ENCODE assay signal across 10 mouse cellular contexts in the genomic region with DNA sequence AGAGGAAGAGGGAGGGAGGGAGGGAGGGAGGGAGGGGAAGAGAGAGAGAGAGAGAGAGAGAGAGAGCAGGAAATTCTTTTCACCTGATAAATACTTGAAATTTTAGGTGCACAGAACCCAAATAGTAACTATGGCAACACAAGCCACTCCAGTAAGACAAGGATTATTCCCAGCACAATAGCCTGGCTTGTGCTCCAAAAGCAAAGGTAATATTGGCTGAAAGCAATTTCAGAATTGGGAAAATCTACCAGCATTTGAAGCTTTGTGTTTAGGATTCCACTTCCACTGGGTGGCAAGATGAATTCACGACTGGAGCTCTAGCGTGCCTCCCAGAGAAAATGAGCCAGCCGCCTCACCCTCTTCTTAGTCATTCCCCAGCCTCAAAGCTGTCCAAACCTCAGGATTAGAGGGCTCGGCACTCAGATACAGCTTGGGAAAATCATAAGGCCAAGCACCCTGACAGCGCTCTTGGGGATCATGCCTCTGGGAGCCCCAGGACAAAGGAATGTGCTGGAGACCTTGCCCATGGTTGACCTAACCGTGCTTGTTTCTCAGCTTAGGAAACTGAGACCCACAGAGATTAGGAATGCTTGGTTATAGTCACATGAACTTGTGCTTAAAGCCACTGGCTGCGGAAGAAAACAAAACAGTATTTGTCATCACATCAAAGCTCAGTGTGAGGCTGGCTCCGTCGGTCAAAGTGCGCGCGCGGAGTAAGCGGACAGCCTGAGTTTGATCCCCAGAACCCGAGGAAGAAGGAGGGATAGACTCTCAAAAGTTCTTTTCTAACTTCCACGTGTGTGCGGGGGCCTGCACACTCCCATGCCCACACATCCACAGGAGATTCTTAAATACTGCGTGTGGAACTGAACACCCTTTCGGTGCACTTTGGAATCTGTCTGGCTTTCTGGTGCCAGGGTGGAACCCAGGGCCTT. TPM values are rescaled to one million over a fixed set of nuclear protein-coding genes. Genes with fewer than 3 reads are reported as not detected.
DNase-seq lines count a peak whose midpoint lies in the region; ATAC-seq and TF ChIP-seq lines count a peak whose summit lies in the region.
"Had no signal": no experiment of that assay in that cellular context is flagged by ENCODE, and none has a peak within 500 bp of the region (broad histone marks: within the 10 kb centered on the region; RNA-seq: fewer than 3 reads in every experiment).

No protein-coding gene starts in this region.

- 35% methylated on average over 19 of the region's 19 CpGs for WGBS in forebrain, embryonic 14.5 days
- WGBS in midbrain, embryonic 11.5 days, result 30% methylated on average over 19 of the region's 19 CpGs

- no peaks in the 10 kb centered on the region for H3K27me3 ChIP-seq in Patski
- no peaks in the 10 kb centered on the region for H3K27me3 ChIP-seq in forebrain, embryonic 14.5 days (replicated peaks; ENCODE audit: control insufficient read depth, insufficient read depth, low read length)
- H3K27me3 ChIP-seq in midbrain, embryonic 11.5 days (ENCODE audit: control insufficient read depth, insufficient read depth, low read length), result no peaks in the 10 kb centered on the region
- H3K27me3 ChIP-seq: heart, embryonic 15.5 days had no signal

- peak overlapping the region; percentile 34; the same call in 1 of the 2 replicates for H3K4me2 ChIP-seq in forebrain, embryonic 14.5 days (ENCODE audit: low read length)
- H3K4me2 ChIP-seq in midbrain, embryonic 11.5 days, result no peak overlapping the region; the same call in 1 of the 2 replicates
- H3K4me2 ChIP-seq: heart, embryonic 15.5 days had no signal

- peak overlapping the region; percentile 88 for H3K27ac ChIP-seq in forebrain, embryonic 14.5 days (ENCODE audit: low read depth, low read length)
- H3K27ac ChIP-seq in midbrain, embryonic 11.5 days (ENCODE audit: low read depth, low read length), result peak overlapping the region; percentile 94
- H3K27ac ChIP-seq: heart, embryonic 15.5 days had no signal

- H3K36me3 ChIP-seq in forebrain, embryonic 14.5 days (ENCODE audit: control insufficient read depth, insufficient read depth, low read length), result no peaks in the 10 kb centered on the region
- H3K36me3 ChIP-seq in midbrain, embryonic 11.5 days (ENCODE audit: control insufficient read depth, insufficient read depth, low read length), result no peaks in the 10 kb centered on the region
- H3K36me3 ChIP-seq: heart, embryonic 15.5 days had no signal

- POLR2A ChIA-PET in Patski (lab: Charles Lee), result interaction anchor here (1.3 kb wide), 1 partner anchor 15 kb away, joined by 6 read pairs; no protein-coding TSS in a partner anchor

- peaks cover 45% of the 10 kb centered on the region for H3K4me1 ChIP-seq in forebrain, embryonic 14.5 days (ENCODE audit: control insufficient read depth, insufficient read depth, low read length)
- peaks cover 52% of the 10 kb centered on the region for H3K4me1 ChIP-seq in midbrain, embryonic 11.5 days (ENCODE audit: control insufficient read depth, insufficient read depth, low read length)

- in situ Hi-C loops in Patski (cut with MboI; ENCODE audit: low pct_unique_long_range_greater_than_20kb), result no loop called here

- TF ChIP-seq CTCF in Patski (IDR thresholded peaks at IDR 0.05), result no peak

- CTCF ChIA-PET in Patski (lab: Charles Lee), result interaction anchor here (0.7 to 1.6 kb wide), 7 partner anchors 9 to 242 kb away, joined by 3 to 6 read pairs (median 3); a partner anchor contains a TSS

- no peak for DNase-seq in frontal cortex, postnatal 14 days (ENCODE audit: low spot score in 2 of 2)
- DNase-seq in Patski (ENCODE audit: low read depth, low spot score), result peak; percentile 62
- peak; percentile 64 for DNase-seq in forebrain, embryonic 14.5 days (ENCODE audit: low spot score)
- peak; percentile 93 for DNase-seq in midbrain, embryonic 11.5 days (ENCODE audit: low spot score, missing footprints)
- DNase-seq in adrenal gland, adult 8-10 months, result no peak
- no peak for DNase-seq in adrenal gland, postnatal 36 days
- DNase-seq in c-Kit-positive CD71-positive TER-119-positive erythroid progenitor cells, embryonic 14.5 days (ENCODE audit: low spot score), result no peak
- DNase-seq: right cerebral cortex, adult 18-20 months had no signal

- H3K9ac ChIP-seq in forebrain, embryonic 14.5 days (ENCODE audit: low read length), result peak overlapping the region; percentile 47
- peak overlapping the region; percentile 17; the same call in 1 of the 2 replicates for H3K9ac ChIP-seq in midbrain, embryonic 11.5 days (ENCODE audit: low read length)
- H3K9ac ChIP-seq: heart, embryonic 15.5 days had no signal

- no peak overlapping the region for H3K4me3 ChIP-seq in forebrain, embryonic 14.5 days (ENCODE audit: low read depth, low read length)
- no peak overlapping the region for H3K4me3 ChIP-seq in midbrain, embryonic 11.5 days (ENCODE audit: low read depth, low read length)
- H3K4me3 ChIP-seq: heart, embryonic 15.5 days had no signal

- ATAC-seq in frontal cortex, adult (ENCODE audit: low TSS enrichment), result peak; percentile 62
- ATAC-seq in Patski, result peak; percentile 16
- ATAC-seq in forebrain, embryonic 14.5 days, result no peak
- peak; percentile 22; the same call in 1 of the 2 replicates for ATAC-seq in midbrain, embryonic 11.5 days (ENCODE audit: low FRiP score)

- H3K9me3 ChIP-seq in forebrain, embryonic 14.5 days (replicated peaks; ENCODE audit: control insufficient read depth, low read length), result no peaks in the 10 kb centered on the region
- H3K9me3 ChIP-seq in midbrain, embryonic 11.5 days (ENCODE audit: control insufficient read depth, low read length), result no peaks in the 10 kb centered on the region
- H3K9me3 ChIP-seq: heart, embryonic 15.5 days had no signal

RNA-seq across cellular contexts. Expression of a gene that starts 27.0 kb away (rescaled TPM):
- 37.7 TPM for polyA plus RNA-seq in Patski (2021)
- 31.4 and 46.7 TPM in 2 replicates for polyA plus RNA-seq in forebrain, embryonic 14.5 days (2014; fragmentation: Nextera tagmentation; extraction: Ambion mirVana)
- 48.9 and 54.9 TPM in 2 replicates for polyA plus RNA-seq in midbrain, embryonic 11.5 days (2014; fragmentation: Nextera tagmentation; extraction: Ambion mirVana)
- 10 to 100 TPM; 15.5 to 30.7 (median 22.3) TPM for total RNA-seq in adrenal gland, adult 8-10 months (2022)
- 10 to 100 TPM; 17.1 to 26.3 TPM for total RNA-seq in adrenal gland, postnatal 36 days (2021)

Comparison
In these comparisons a context has a peak if more than half of its experiments do, and no peak if none do; other contexts are left out.
1. DNase-seq: peak in Patski (single experiment), forebrain, embryonic 14.5 days (single experiment) and midbrain, embryonic 11.5 days (single experiment); none in frontal cortex, postnatal 14 days (0 of 2), adrenal gland, adult 8-10 months (single experiment), adrenal gland, postnatal 36 days (0 of 2) and c-Kit-positive CD71-positive TER-119-positive erythroid progenitor cells, embryonic 14.5 days (single experiment).